Mouse (Mus musculus) adrenal gland, postnatal 36 days (tissue): Measurements from ENCODE around the gene Gm10974. TPM values are rescaled to one million over a fixed set of nuclear protein-coding genes. Genes with fewer than 3 reads are reported as not detected.

Source experiments
- DNase-seq, 2 experiments: peaks; one replicate each; pipeline ENCODE4 v3.0.0; 2021; ENCODE audit warnings: mixed read lengths in 1 of 2
- long read RNA-seq, 2 experiments: library from polyadenylated mRNA; stranded (forward); transcript quantifications; one replicate each; pipeline ENCODE4 v2.0.0; 2021; ENCODE audit warnings: borderline sequencing depth in 2 of 2
- total RNA-seq, 2 experiments: library from RNA; stranded (reverse); gene quantifications; 2 replicates each; pipeline ENCODE4 v1.2.3; 2021

Gene Gm10974
- total RNA-seq: not detected
- long read RNA-seq, experiment 1: 0 reads
- long read RNA-seq, experiment 2, partial matches to known transcripts: 0 of 1 reads
- long read RNA-seq, experiment 2, other reads (novel, unspliced or antisense): 1 of 1 reads

GRCm38 (mm10) chr7:66365904-66366303, at the start of gene Gm10974:
Gene Gm10974, plus strand, starts transcription at chr7:66365905.
- DNase-seq: peak; percentile 38 to 49

GRCm38 (mm10) chr7:66318147-66318546, 47.6 kb upstream of the Gm10974 start:
- DNase-seq: no peak

GRCm38 (mm10) chr7:66320996-66321395, 44.7 kb upstream of the Gm10974 start:
- DNase-seq: peak; percentile 49 to 63

- no peak for DNase-seq
Observed at GRCm38 (mm10) chr7:66323252-66324015, 42.3 kb upstream of the Gm10974 start.

- no peak for DNase-seq
Observed at GRCm38 (mm10) chr7:66325419-66326053, 40.2 kb upstream of the Gm10974 start.

GRCm38 (mm10) chr7:66327516-66327915, 38.2 kb upstream of the Gm10974 start:
- DNase-seq: no peak

GRCm38 (mm10) chr7:66330610-66331009, 35.1 kb upstream of the Gm10974 start:
- no peak for DNase-seq

GRCm38 (mm10) chr7:66332340-66332739, 33.4 kb upstream of the Gm10974 start:
- no peak for DNase-seq

- no peak for DNase-seq
Observed at GRCm38 (mm10) chr7:66333906-66334500, 31.7 kb upstream of the Gm10974 start.

- no peak for DNase-seq
Observed at GRCm38 (mm10) chr7:66336955-66337354, 28.8 kb upstream of the Gm10974 start.

GRCm38 (mm10) chr7:66339625-66340024, 26.1 kb upstream of the Gm10974 start:
- peak; percentile 28 to 49 for DNase-seq

GRCm38 (mm10) chr7:66340044-66340443, 25.7 kb upstream of the Gm10974 start:
- DNase-seq: no peak

GRCm38 (mm10) chr7:66342323-66342722, 23.4 kb upstream of the Gm10974 start:
- peak; percentile 67 to 72 for DNase-seq

GRCm38 (mm10) chr7:66342831-66343230, 22.9 kb upstream of the Gm10974 start:
- DNase-seq: no peak

GRCm38 (mm10) chr7:66343307-66343706, 22.4 kb upstream of the Gm10974 start:
- DNase-seq: no peak

- DNase-seq: no peak
Observed at GRCm38 (mm10) chr7:66346959-66347663, 18.6 kb upstream of the Gm10974 start.

- no peak for DNase-seq
Observed at GRCm38 (mm10) chr7:66348588-66348987, 17.1 kb upstream of the Gm10974 start.

- no peak for DNase-seq
Observed at GRCm38 (mm10) chr7:66349670-66350069, 16.0 kb upstream of the Gm10974 start.

- no peak for DNase-seq
Observed at GRCm38 (mm10) chr7:66351074-66351473, 14.6 kb upstream of the Gm10974 start.

GRCm38 (mm10) chr7:66354911-66355310, 10.8 kb upstream of the Gm10974 start:
- no peak for DNase-seq

- DNase-seq: no peak
Observed at GRCm38 (mm10) chr7:66355791-66356522, 9.7 kb upstream of the Gm10974 start.

- DNase-seq: no peak
Observed at GRCm38 (mm10) chr7:66358461-66358860, 7.2 kb upstream of the Gm10974 start.
